Mouse (Mus musculus) gonadal fat pad, adult 2 months (tissue): ENCODE measurements around the gene Tmem131. TPM values are rescaled to one million over a fixed set of nuclear protein-coding genes. Genes with fewer than 3 reads are reported as not detected.

Experiments used
- DNase-seq: peaks from one replicate; pipeline ENCODE4 v3.0.0-alpha.2; 2012; ENCODE audit warnings: low read depth
- polyA plus RNA-seq: library from polyadenylated mRNA; depleted of rRNA; stranded (reverse); fragments of >200 nt; gene quantifications from 2 replicates; pipeline ENCODE4 v1.2.3, GENCODE M21; 2012

Tmem131 gene
- polyA plus RNA-seq, 1 experiment: 14.3 TPM

GRCm38 (mm10) chr1:36938801-36939286, 4.6 kb downstream of the Tmem131 start:
- no peak for DNase-seq

GRCm38 (mm10) chr1:36938348-36938747, 5.1 kb downstream of the Tmem131 start:
- no peak for DNase-seq

GRCm38 (mm10) chr1:36937648-36938047, 5.8 kb downstream of the Tmem131 start:
- DNase-seq: no peak

GRCm38 (mm10) chr1:36937015-36937414, 6.5 kb downstream of the Tmem131 start:
- DNase-seq: no peak

- DNase-seq: no peak
These were observed 6.9 kb downstream of the Tmem131 start for GRCm38 (mm10) chr1:36936567-36936966.

GRCm38 (mm10) chr1:36934778-36935177, 8.7 kb downstream of the Tmem131 start:
- DNase-seq: no peak

GRCm38 (mm10) chr1:36933965-36934585, 9.4 kb downstream of the Tmem131 start:
- no peak for DNase-seq

GRCm38 (mm10) chr1:36932231-36932630, 11.2 kb downstream of the Tmem131 start:
- no peak for DNase-seq

GRCm38 (mm10) chr1:36930911-36931310, 12.6 kb downstream of the Tmem131 start:
- DNase-seq: no peak

- DNase-seq: no peak
These were observed 13.5 kb downstream of the Tmem131 start for GRCm38 (mm10) chr1:36929996-36930395.

GRCm38 (mm10) chr1:36928357-36929330, 14.8 kb downstream of the Tmem131 start:
- DNase-seq: no peak

- no peak for DNase-seq
These were observed 15.9 kb downstream of the Tmem131 start for GRCm38 (mm10) chr1:36927569-36927968.

GRCm38 (mm10) chr1:36926738-36927137, 16.7 kb downstream of the Tmem131 start:
- DNase-seq: no peak

- no peak for DNase-seq
These were observed 17.2 kb downstream of the Tmem131 start for GRCm38 (mm10) chr1:36926246-36926645.

- no peak for DNase-seq
These were observed 17.7 kb downstream of the Tmem131 start for GRCm38 (mm10) chr1:36925781-36926180.

GRCm38 (mm10) chr1:36924853-36925252, 18.6 kb downstream of the Tmem131 start:
- no peak for DNase-seq

- no peak for DNase-seq
These were observed 19.6 kb downstream of the Tmem131 start for GRCm38 (mm10) chr1:36923911-36924310.

GRCm38 (mm10) chr1:36922623-36923421, 20.6 kb downstream of the Tmem131 start:
- DNase-seq: no peak

- no peak for DNase-seq
These were observed 21.7 kb downstream of the Tmem131 start for GRCm38 (mm10) chr1:36921614-36922393.

GRCm38 (mm10) chr1:36920726-36921125, 22.7 kb downstream of the Tmem131 start:
- DNase-seq: no peak

GRCm38 (mm10) chr1:36920154-36920716, 23.2 kb downstream of the Tmem131 start:
- DNase-seq: no peak
